Mouse (Mus musculus): ENCODE data around the gene Prss35. TPM values are rescaled to one million over a fixed set of nuclear protein-coding genes. Genes with fewer than 3 reads are reported as not detected.

The Prss35 gene
- total and polyA plus RNA-seq, 3 experiments = 0.16 TPM; not detected in 2

- no peaks in the 10 kb centered on the region for H3K36me3 ChIP-seq (replicated peaks)
- no peaks in the 10 kb centered on the region for H3K9me3 ChIP-seq (replicated peaks)
- peaks cover 4% of the 10 kb centered on the region; the same call in 1 of the 2 replicates for H3K4me1 ChIP-seq (ENCODE audit: insufficient read depth, low read depth, low read length)
- DNase-seq (ENCODE audit: low spot score) (no peak), ATAC-seq (ENCODE audit: extremely low read depth, insufficient number of reproducible peaks, low FRiP score, poor library complexity, severe bottlenecking) (no peak)
- H3K4me3 ChIP-seq (ENCODE audit: low read depth, low read length) = no peak overlapping the region
- H3K27me3 ChIP-seq (ENCODE audit: insufficient read depth, low read length) = peaks cover 10% of the 10 kb centered on the region
- TF ChIP-seq CTCF (IDR thresholded peaks at IDR 0.05; ENCODE audit: low read depth, low read length) (no peak), POLR2AphosphoS5 (IDR thresholded peaks at IDR 0.05; ENCODE audit: insufficient replicate concordance, low read depth, low read length) (no peak), GATA1 (IDR thresholded peaks at IDR 0.05; ENCODE audit: borderline replicate concordance, low read length) (no peak), TAL1 (conservative IDR thresholded peaks at IDR 0.05; ENCODE audit: low read depth, low read length) (no peak), GATA2 (IDR thresholded peaks at IDR 0.05; ENCODE audit: borderline replicate concordance, low read depth, low read length) (no peak)
Observed at GRCm38 (mm10) chr9:86701264-86701663, 42.2 kb upstream of the Prss35 start.

GRCm38 (mm10) chr9:86701844-86702243, 41.6 kb upstream of the Prss35 start:
- no peak for DNase-seq (ENCODE audit: low spot score)
- no peak overlapping the region for H3K4me3 ChIP-seq (ENCODE audit: low read depth, low read length)
- ATAC-seq (ENCODE audit: extremely low read depth, insufficient number of reproducible peaks, low FRiP score, poor library complexity, severe bottlenecking) = no peak
- no peak for TF ChIP-seq GATA1 (IDR thresholded peaks at IDR 0.05; ENCODE audit: borderline replicate concordance, low read length)
- no peak for TF ChIP-seq TAL1 (conservative IDR thresholded peaks at IDR 0.05; ENCODE audit: low read depth, low read length)
- TF ChIP-seq CTCF (IDR thresholded peaks at IDR 0.05; ENCODE audit: low read depth, low read length) = no peak
- no peak for TF ChIP-seq POLR2AphosphoS5 (IDR thresholded peaks at IDR 0.05; ENCODE audit: insufficient replicate concordance, low read depth, low read length)
- no peak for TF ChIP-seq GATA2 (IDR thresholded peaks at IDR 0.05; ENCODE audit: borderline replicate concordance, low read depth, low read length)
- peaks cover 3% of the 10 kb centered on the region; the same call in 1 of the 2 replicates for H3K4me1 ChIP-seq (ENCODE audit: insufficient read depth, low read depth, low read length)
- no peaks in the 10 kb centered on the region for H3K9me3 ChIP-seq (replicated peaks)
- H3K36me3 ChIP-seq (replicated peaks) = no peaks in the 10 kb centered on the region
- H3K27me3 ChIP-seq (ENCODE audit: insufficient read depth, low read length) = peaks cover 10% of the 10 kb centered on the region

GRCm38 (mm10) chr9:86707431-86707830, 36.0 kb upstream of the Prss35 start:
- no peak for TF ChIP-seq TAL1 (conservative IDR thresholded peaks at IDR 0.05; ENCODE audit: low read depth, low read length)
- TF ChIP-seq GATA2 (IDR thresholded peaks at IDR 0.05; ENCODE audit: borderline replicate concordance, low read depth, low read length) = no peak
- no peak for TF ChIP-seq POLR2AphosphoS5 (IDR thresholded peaks at IDR 0.05; ENCODE audit: insufficient replicate concordance, low read depth, low read length)
- no peak for TF ChIP-seq GATA1 (IDR thresholded peaks at IDR 0.05; ENCODE audit: borderline replicate concordance, low read length)
- no peak for TF ChIP-seq CTCF (IDR thresholded peaks at IDR 0.05; ENCODE audit: low read depth, low read length)

GRCm38 (mm10) chr9:86708921-86709320, 34.5 kb upstream of the Prss35 start:
- no peak overlapping the region for H3K4me3 ChIP-seq (ENCODE audit: low read depth, low read length)
- DNase-seq (ENCODE audit: low spot score) (no peak), ATAC-seq (ENCODE audit: extremely low read depth, insufficient number of reproducible peaks, low FRiP score, poor library complexity, severe bottlenecking) (no peak)
- TF ChIP-seq GATA1 (IDR thresholded peaks at IDR 0.05; ENCODE audit: borderline replicate concordance, low read length) (no peak), TAL1 (conservative IDR thresholded peaks at IDR 0.05; ENCODE audit: low read depth, low read length) (no peak), GATA2 (IDR thresholded peaks at IDR 0.05; ENCODE audit: borderline replicate concordance, low read depth, low read length) (no peak), CTCF (IDR thresholded peaks at IDR 0.05; ENCODE audit: low read depth, low read length) (no peak), POLR2AphosphoS5 (IDR thresholded peaks at IDR 0.05; ENCODE audit: insufficient replicate concordance, low read depth, low read length) (no peak)
- H3K4me1 ChIP-seq (ENCODE audit: insufficient read depth, low read depth, low read length) = no peaks in the 10 kb centered on the region
- H3K9me3 ChIP-seq (replicated peaks) = no peaks in the 10 kb centered on the region
- no peaks in the 10 kb centered on the region for H3K36me3 ChIP-seq (replicated peaks)
- H3K27me3 ChIP-seq (ENCODE audit: insufficient read depth, low read length) = peaks cover 18% of the 10 kb centered on the region

More at GRCm38 (mm10) chr9:86707431-86707830, 36.0 kb upstream of the Prss35 start:
- Histone ChIP-seq H3K4me1 (ENCODE audit: insufficient read depth, low read depth, low read length) (no peaks in the 10 kb centered on the region), H3K4me3 (ENCODE audit: low read depth, low read length) (no peak overlapping the region), H3K27me3 (ENCODE audit: insufficient read depth, low read length) (peaks cover 18% of the 10 kb centered on the region), H3K36me3 (replicated peaks) (no peaks in the 10 kb centered on the region), H3K9me3 (replicated peaks) (no peaks in the 10 kb centered on the region)
- DNase-seq (ENCODE audit: low spot score) (no peak), ATAC-seq (ENCODE audit: extremely low read depth, insufficient number of reproducible peaks, low FRiP score, poor library complexity, severe bottlenecking) (no peak)

- TF ChIP-seq POLR2AphosphoS5 (IDR thresholded peaks at IDR 0.05; ENCODE audit: insufficient replicate concordance, low read depth, low read length) = no peak
- TF ChIP-seq GATA2 (IDR thresholded peaks at IDR 0.05; ENCODE audit: borderline replicate concordance, low read depth, low read length) = no peak
- no peak for TF ChIP-seq GATA1 (IDR thresholded peaks at IDR 0.05; ENCODE audit: borderline replicate concordance, low read length)
- no peak for TF ChIP-seq CTCF (IDR thresholded peaks at IDR 0.05; ENCODE audit: low read depth, low read length)
- no peak for TF ChIP-seq TAL1 (conservative IDR thresholded peaks at IDR 0.05; ENCODE audit: low read depth, low read length)
Observed at GRCm38 (mm10) chr9:86710091-86710634, 33.3 kb upstream of the Prss35 start.

GRCm38 (mm10) chr9:86712648-86713047, 30.8 kb upstream of the Prss35 start:
- peaks cover 7% of the 10 kb centered on the region; the same call in 1 of the 2 replicates for H3K27me3 ChIP-seq (ENCODE audit: insufficient read depth, low read length)
- H3K4me3 ChIP-seq (ENCODE audit: low read depth, low read length) = no peak overlapping the region
- ATAC-seq (ENCODE audit: extremely low read depth, insufficient number of reproducible peaks, low FRiP score, poor library complexity, severe bottlenecking) (no peak), DNase-seq (ENCODE audit: low spot score) (no peak)
- H3K9me3 ChIP-seq (replicated peaks) = no peaks in the 10 kb centered on the region
- no peaks in the 10 kb centered on the region for H3K36me3 ChIP-seq (replicated peaks)
- TF ChIP-seq CTCF (IDR thresholded peaks at IDR 0.05; ENCODE audit: low read depth, low read length) (no peak), GATA2 (IDR thresholded peaks at IDR 0.05; ENCODE audit: borderline replicate concordance, low read depth, low read length) (no peak), POLR2AphosphoS5 (IDR thresholded peaks at IDR 0.05; ENCODE audit: insufficient replicate concordance, low read depth, low read length) (no peak), TAL1 (conservative IDR thresholded peaks at IDR 0.05; ENCODE audit: low read depth, low read length) (no peak), GATA1 (IDR thresholded peaks at IDR 0.05; ENCODE audit: borderline replicate concordance, low read length) (no peak)
- no peaks in the 10 kb centered on the region for H3K4me1 ChIP-seq (ENCODE audit: insufficient read depth, low read depth, low read length)

More at GRCm38 (mm10) chr9:86710091-86710634, 33.3 kb upstream of the Prss35 start:
- no peak for DNase-seq (ENCODE audit: low spot score)
- peaks cover 14% of the 10 kb centered on the region for H3K27me3 ChIP-seq (ENCODE audit: insufficient read depth, low read length)
- H3K36me3 ChIP-seq (replicated peaks) = no peaks in the 10 kb centered on the region
- H3K4me3 ChIP-seq (ENCODE audit: low read depth, low read length) = no peak overlapping the region
- H3K4me1 ChIP-seq (ENCODE audit: insufficient read depth, low read depth, low read length) = no peaks in the 10 kb centered on the region
- no peak for ATAC-seq (ENCODE audit: extremely low read depth, insufficient number of reproducible peaks, low FRiP score, poor library complexity, severe bottlenecking)
- H3K9me3 ChIP-seq (replicated peaks) = no peaks in the 10 kb centered on the region
